Mouse (Mus musculus) small intestine, adult 2 months (tissue): ENCODE results near the gene Lenep. TPM values are rescaled to one million over a fixed set of nuclear protein-coding genes. Genes with fewer than 3 reads are reported as not detected.

ENCODE experiments used
- H3K27ac ChIP-seq: fragments of 200-500 bp; 2 replicates; pipeline ENCODE4 v1.5.1; 2012; ENCODE audit warnings: low read depth, low read length, control low read depth, inconsistent platforms; ENCODE audit not compliant: insufficient read depth
- H3K27me3 ChIP-seq: fragments of 200-500 bp; 2 replicates; pipeline ENCODE4 v1.6.1; 2012; ENCODE audit warnings: mild to moderate bottlenecking, moderate library complexity, low read length, inconsistent platforms; ENCODE audit not compliant: control insufficient read depth, insufficient read depth
- H3K36me3 ChIP-seq: fragments of 200-500 bp; 2 replicates; pipeline ENCODE4 v1.6.1; 2012; ENCODE audit warnings: mild to moderate bottlenecking, low read length, control low read depth, inconsistent platforms; ENCODE audit not compliant: control insufficient read depth, insufficient read depth
- H3K4me1 ChIP-seq: fragments of 200-500 bp; 2 replicates; pipeline ENCODE4 v1.6.1; 2012; ENCODE audit warnings: low read length, inconsistent platforms, mixed read lengths; ENCODE audit not compliant: control insufficient read depth, insufficient read depth, insufficient read length
- H3K4me3 ChIP-seq: fragments of 200-500 bp; 2 replicates; pipeline ENCODE4 v1.5.1; 2012; ENCODE audit warnings: low read depth, mild to moderate bottlenecking, control low read depth, inconsistent platforms, low read length, moderate library complexity
- CTCF ChIP-seq: fragments of 200-500 bp; IDR thresholded peaks from 2 replicates; pipeline ENCODE4 v1.5.1; 2012; ENCODE audit warnings: low read depth, mild to moderate bottlenecking, control low read depth, inconsistent platforms, low read length, moderate library complexity, mixed read lengths; ENCODE audit not compliant: insufficient replicate concordance, insufficient read length; ENCODE audit errors: extremely low read depth
- POLR2A ChIP-seq: fragments of 200-500 bp; IDR thresholded peaks from 2 replicates; pipeline ENCODE4 v1.6.1; 2012; ENCODE audit warnings: low read depth, mild to moderate bottlenecking, control low read depth, inconsistent platforms, low read length, moderate library complexity
- WGBS: fragments of 180-500 bp; shearing (Covaris S2); methylation state at CpG from one replicate; pipeline ENCODE4 v1.1.7; 2018; 5-methylcytosine and 5-hydroxymethylcytosine counted together
- polyA plus RNA-seq: library from polyadenylated mRNA; depleted of rRNA; stranded (reverse); fragments of >200 nt; gene quantifications from 2 replicates; pipeline ENCODE4 v1.2.3, GENCODE M21; 2012

Gene Lenep
- polyA plus RNA-seq, 1 experiment = not detected

DNA sequence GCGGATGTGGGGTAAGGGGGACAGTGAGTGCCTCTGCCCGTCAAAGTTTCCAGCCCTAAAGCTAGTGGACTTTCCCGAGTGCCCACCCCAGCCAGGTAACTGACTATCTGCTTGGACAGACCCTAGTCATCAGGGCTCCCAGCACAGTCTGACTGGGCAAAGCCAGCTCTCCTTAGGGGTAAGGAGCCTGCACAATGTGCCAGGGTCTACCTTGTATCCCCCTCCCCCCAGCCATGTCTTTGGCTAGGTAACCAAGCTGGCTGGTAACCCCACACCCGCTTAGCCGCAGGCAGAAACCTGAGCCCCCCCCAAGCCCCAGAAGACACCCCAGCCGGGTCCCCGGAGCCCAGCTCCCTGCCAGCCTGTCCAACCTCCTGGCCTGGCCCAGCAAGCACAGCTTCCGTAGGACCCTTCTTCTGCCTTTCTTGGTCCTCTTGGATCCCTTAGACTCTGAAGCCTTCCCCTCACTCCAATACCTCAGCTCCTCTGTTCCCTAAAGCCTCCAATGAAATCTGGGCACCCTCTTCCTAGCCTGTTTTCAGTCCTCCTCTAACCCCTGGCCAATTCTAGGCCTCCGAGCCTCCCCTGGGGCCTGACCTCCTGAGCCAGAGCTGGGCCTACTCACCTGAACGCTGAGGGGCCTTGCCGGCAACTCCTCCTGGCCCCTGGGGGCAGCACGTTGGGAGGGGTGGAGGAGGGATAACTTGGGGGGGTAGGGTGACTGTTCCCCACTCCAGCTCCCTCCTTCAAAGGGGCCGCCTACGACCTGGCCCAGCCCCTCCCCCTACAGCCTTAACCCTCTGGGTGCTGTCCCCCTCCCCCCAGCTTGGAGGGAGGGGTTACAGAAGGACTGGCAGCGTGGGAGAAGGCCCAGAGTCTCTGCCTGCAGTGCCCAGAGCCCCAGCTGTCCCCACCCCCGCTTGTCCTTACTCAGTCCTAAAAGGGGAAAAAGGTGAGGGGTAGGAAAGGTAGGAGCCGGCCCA lies 15.9 kb downstream of the Lenep start:
- Histone ChIP-seq H3K4me3 (peak overlapping the region; percentile 65), H3K4me1 (peaks cover 53% of the 10 kb centered on the region), H3K27ac (peak overlapping the region; percentile 98), H3K36me3 (peaks cover 50% of the 10 kb centered on the region), H3K27me3 (no peaks in the 10 kb centered on the region)
- TF ChIP-seq POLR2A (no peak), CTCF (no peak)
- 50% methylated on average over 17 of the region's 17 CpGs for WGBS

- TF ChIP-seq CTCF (no peak), POLR2A (no peak)
- WGBS = 60% methylated on average over 11 of the region's 11 CpGs
- H3K36me3 ChIP-seq = peaks cover 62% of the 10 kb centered on the region
- peak overlapping the region; percentile 44 for H3K27ac ChIP-seq
- peaks cover 53% of the 10 kb centered on the region for H3K4me1 ChIP-seq
- peak overlapping the region; percentile 65 for H3K4me3 ChIP-seq
- no peaks in the 10 kb centered on the region for H3K27me3 ChIP-seq
Measured at GRCm38 (mm10) chr3:89385451-89385850, 17.1 kb downstream of the Lenep start.

- Histone ChIP-seq H3K36me3 (peaks cover 67% of the 10 kb centered on the region), H3K27ac (peak overlapping the region; percentile 41; the same call in 1 of the 2 replicates), H3K4me3 (peak overlapping the region; percentile 65), H3K4me1 (peaks cover 52% of the 10 kb centered on the region), H3K27me3 (no peaks in the 10 kb centered on the region)
- TF ChIP-seq CTCF = no peak
- no peak for TF ChIP-seq POLR2A
- 49% methylated on average over 12 of the region's 12 CpGs for WGBS
Measured at GRCm38 (mm10) chr3:89384331-89385076, 18.1 kb downstream of the Lenep start.

DNA sequence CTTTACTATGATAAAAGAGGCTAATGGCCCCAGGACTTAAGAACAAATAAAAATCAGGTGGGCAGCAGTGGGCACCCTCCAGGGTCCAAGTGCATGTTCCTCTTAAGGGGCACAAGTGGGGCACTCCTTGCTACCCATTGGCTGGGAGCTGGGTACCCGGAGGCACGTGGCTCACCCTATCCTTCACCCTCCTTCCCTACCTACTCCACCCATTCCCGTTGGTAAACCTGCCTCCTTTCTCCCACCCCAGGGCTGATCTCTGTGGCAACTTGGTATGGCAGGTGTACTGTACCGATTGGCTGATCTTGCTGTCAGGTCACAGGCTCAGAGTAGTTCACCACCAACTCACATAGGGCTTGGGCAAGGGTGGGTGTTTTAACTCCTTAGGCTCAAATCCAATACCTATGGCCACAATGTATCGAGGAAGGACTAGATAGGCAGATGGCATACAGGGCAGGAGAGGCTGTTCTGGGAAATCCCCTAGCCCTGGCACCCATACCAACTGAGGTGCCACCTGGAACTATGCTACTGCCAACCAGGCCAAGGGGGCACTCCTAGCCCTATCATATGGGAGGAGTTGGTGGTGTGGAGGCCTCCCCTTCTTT lies 18.8 kb downstream of the Lenep start:
- Histone ChIP-seq H3K4me1 (peaks cover 55% of the 10 kb centered on the region), H3K36me3 (peaks cover 72% of the 10 kb centered on the region), H3K4me3 (no peak overlapping the region), H3K27me3 (no peaks in the 10 kb centered on the region), H3K27ac (peak overlapping the region; percentile 41; the same call in 1 of the 2 replicates)
- TF ChIP-seq CTCF = no peak
- no peak for TF ChIP-seq POLR2A
- WGBS = 19% methylated on average over 5 of the region's 5 CpGs

- H3K4me3 ChIP-seq = no peak overlapping the region
- no peaks in the 10 kb centered on the region for H3K27me3 ChIP-seq
- peaks cover 60% of the 10 kb centered on the region for H3K4me1 ChIP-seq
- no peak for TF ChIP-seq POLR2A
- no peak for TF ChIP-seq CTCF
- H3K36me3 ChIP-seq = peaks cover 76% of the 10 kb centered on the region
- no peak overlapping the region for H3K27ac ChIP-seq
- 77% methylated on average over 5 of the region's 5 CpGs for WGBS
Measured at GRCm38 (mm10) chr3:89382950-89383349, 19.6 kb downstream of the Lenep start.

- Histone ChIP-seq H3K4me3 (no peak overlapping the region), H3K4me1 (peaks cover 57% of the 10 kb centered on the region), H3K36me3 (peaks cover 82% of the 10 kb centered on the region), H3K27me3 (no peaks in the 10 kb centered on the region), H3K27ac (no peak overlapping the region)
- TF ChIP-seq CTCF (no peak), POLR2A (no peak)
- 84% methylated on average over 9 of the region's 9 CpGs for WGBS
Measured at GRCm38 (mm10) chr3:89382033-89382882, 20.3 kb downstream of the Lenep start.
